Mouse (Mus musculus): ENCODE results near the gene Azgp1. TPM values are rescaled to one million over a fixed set of nuclear protein-coding genes. Genes with fewer than 3 reads are reported as not detected.

The Azgp1 gene
- not detected for polyA plus RNA-seq (2012; fragmentation: generic; extraction: Trizol)

DNA sequence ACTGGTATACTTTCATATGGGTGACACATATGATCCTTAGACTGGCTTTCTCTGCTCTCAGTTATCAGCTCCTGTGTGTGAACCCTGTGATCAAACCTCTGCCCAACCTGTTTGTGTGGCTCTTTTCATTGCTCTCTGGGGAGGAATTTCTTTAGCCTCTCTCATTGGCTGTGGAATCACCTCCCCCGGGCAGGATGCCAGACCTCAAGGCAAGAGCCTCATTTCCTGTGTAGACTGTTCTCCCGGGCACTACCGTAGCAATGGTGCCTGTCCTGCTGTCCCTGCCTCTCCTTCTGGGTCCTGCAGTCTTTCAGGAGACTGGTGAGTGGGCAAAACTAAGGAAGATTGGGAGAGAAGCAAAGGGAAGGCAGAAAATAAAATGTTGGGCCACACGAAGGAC, at the start of gene Azgp1:
Azgp1 (plus strand) TSS at position 221 of the 400 bp plus-strand sequence.

DNA sequence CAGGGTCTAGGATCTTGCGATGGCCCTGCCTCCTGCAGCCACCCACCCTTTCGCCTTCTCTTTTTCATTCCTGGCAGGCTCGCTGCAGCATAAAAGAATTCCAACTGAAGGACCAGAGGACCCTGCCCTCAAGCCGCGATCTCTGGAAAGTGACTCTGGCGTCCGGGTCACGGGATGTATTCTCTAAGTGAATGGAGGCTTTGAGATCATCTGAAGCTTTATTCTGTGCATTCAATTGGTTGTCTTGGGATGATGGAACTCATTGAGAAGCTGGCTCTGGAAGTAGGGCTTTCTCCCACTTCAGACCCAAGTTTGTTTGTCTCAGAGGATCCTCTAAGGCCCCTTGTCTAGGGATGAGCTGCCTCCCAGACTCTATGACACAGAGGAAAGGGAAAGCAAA, 18.4 kb upstream of the Azgp1 start, which contains the start of gene Gjc3:
Gjc3 (minus strand) TSS at position 154 of the 400 bp plus-strand sequence.

DNA sequence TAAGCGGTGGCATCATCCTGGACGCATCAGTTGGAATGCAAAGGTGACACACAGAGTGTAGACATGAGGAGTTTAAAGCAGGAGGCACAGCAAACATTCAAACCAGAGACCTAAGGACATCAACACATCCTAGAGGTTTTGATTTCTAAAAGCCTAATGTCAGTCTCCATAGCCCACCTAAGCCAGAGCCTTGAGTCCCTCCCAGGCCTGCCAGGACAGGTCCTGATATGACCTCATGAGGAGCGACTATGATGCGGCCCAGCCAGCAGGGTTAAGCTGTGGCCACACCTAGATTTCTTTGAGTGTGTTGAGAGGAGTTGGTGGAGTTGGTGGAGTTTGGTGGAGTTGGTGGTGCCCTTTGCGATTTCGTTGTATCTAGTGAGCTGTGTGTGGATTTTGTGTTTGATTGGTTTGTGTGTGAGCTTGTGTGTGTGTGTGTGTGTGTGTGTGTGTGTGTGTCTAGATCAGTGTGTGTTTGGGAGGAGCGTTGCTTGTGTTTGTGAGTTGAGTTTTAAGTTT, 39.7 kb downstream of the Azgp1 start, which contains the start of the genes Smok3a and Smok3b:
Smok3a (plus strand) TSS at position 301 of the 519 bp plus-strand sequence.
Smok3b (plus strand) TSS at position 469 of the 519 bp plus-strand sequence.

Other genes starting within 250 kb of the Azgp1 start
- gene Nyap1, start 239.9 kb upstream of the Azgp1 start, polyA plus RNA-seq (2012; fragmentation: generic; extraction: Trizol): 1 to 10 TPM; 1.7 to 6.6 TPM
- 10 to 100 TPM; 42.1 to 98.9 TPM for gene Tsc22d4, start 235.8 kb upstream of the Azgp1 start, polyA plus RNA-seq (2012; fragmentation: generic; extraction: Trizol)
- gene Ppp1r35, start 202.7 kb upstream of the Azgp1 start, polyA plus RNA-seq (2012; fragmentation: generic; extraction: Trizol): 10 to 100 TPM; 32.9 to 38.5 TPM
- 10 to 100 TPM; 34.7 to 57.8 TPM for gene Mepce, start 193.9 kb upstream of the Azgp1 start, polyA plus RNA-seq (2012; fragmentation: generic; extraction: Trizol)
- gene Zcwpw1, start 193.7 kb upstream of the Azgp1 start, polyA plus RNA-seq (2012; fragmentation: generic; extraction: Trizol): 1 to 10 TPM in 1 of 2 experiments, under 1 TPM in 1; 0.36 to 7.1 TPM
- gene Pilra, start 145.2 kb upstream of the Azgp1 start, polyA plus RNA-seq (2012; fragmentation: generic; extraction: Trizol): not detected
- gene Pilrb1, start 123.4 kb upstream of the Azgp1 start, polyA plus RNA-seq (2012; fragmentation: generic; extraction: Trizol): under 1 TPM in 1 of 2 experiments, not detected in 1; 0.15 TPM
- gene Pilrb2, start 109.7 kb upstream of the Azgp1 start, polyA plus RNA-seq (2012; fragmentation: generic; extraction: Trizol): under 1 TPM in 1 of 2 experiments, not detected in 1; 0.04 TPM
- gene Cyp3a13, start 59.9 kb upstream of the Azgp1 start, polyA plus RNA-seq (2012; fragmentation: generic; extraction: Trizol): not detected
- under 1 TPM in 1 of 2 experiments, not detected in 1; 0.01 TPM for gene Gjc3, start 18.4 kb upstream of the Azgp1 start, polyA plus RNA-seq (2012; fragmentation: generic; extraction: Trizol)
- not detected for gene Smok3a, start 39.7 kb downstream of the Azgp1 start, polyA plus RNA-seq (2012; fragmentation: generic; extraction: Trizol)
- not detected for gene Smok3b, start 39.9 kb downstream of the Azgp1 start, polyA plus RNA-seq (2012; fragmentation: generic; extraction: Trizol)
- gene Smok3c, start 71.7 kb downstream of the Azgp1 start, polyA plus RNA-seq (2012; fragmentation: generic; extraction: Trizol): not detected
- gene Zkscan1, start 103.6 kb downstream of the Azgp1 start, polyA plus RNA-seq (2012; fragmentation: generic; extraction: Trizol): 1 to 10 TPM in 1 of 2 experiments, under 1 TPM in 1; 0.23 to 4.5 TPM
- 10 to 100 TPM in 1 of 2 experiments, 1 to 10 TPM in 1; 1.8 to 19.0 TPM for gene Zscan21, start 135.4 kb downstream of the Azgp1 start, polyA plus RNA-seq (2012; fragmentation: generic; extraction: Trizol)
- 1 to 10 TPM in 1 of 2 experiments, under 1 TPM in 1; 0.56 to 3.5 TPM for gene Zfp113, start 174.2 kb downstream of the Azgp1 start, polyA plus RNA-seq (2012; fragmentation: generic; extraction: Trizol)
- gene Cops6, start 179.6 kb downstream of the Azgp1 start, polyA plus RNA-seq (2012; fragmentation: generic; extraction: Trizol): 100 to 1,000 TPM; 170 to 230 TPM
- gene Ap4m1, start 190.5 kb downstream of the Azgp1 start, polyA plus RNA-seq (2012; fragmentation: generic; extraction: Trizol): 10 to 100 TPM in 1 of 2 experiments, 1 to 10 TPM in 1; 6.1 to 21.4 TPM
- 100 to 1,000 TPM in 1 of 2 experiments, 10 to 100 TPM in 1; 61.2 to 191 TPM for gene Mcm7, start 190.9 kb downstream of the Azgp1 start, polyA plus RNA-seq (2012; fragmentation: generic; extraction: Trizol)
- gene Taf6, start 205.9 kb downstream of the Azgp1 start, polyA plus RNA-seq (2012; fragmentation: generic; extraction: Trizol): 10 to 100 TPM; 25.1 to 32.8 TPM
- gene Cnpy4, start 206.0 kb downstream of the Azgp1 start, polyA plus RNA-seq (2012; fragmentation: generic; extraction: Trizol): 10 to 100 TPM in 1 of 2 experiments, 1 to 10 TPM in 1; 3.2 to 41.2 TPM
- gene Mblac1, start 212.8 kb downstream of the Azgp1 start, polyA plus RNA-seq (2012; fragmentation: generic; extraction: Trizol): 1 to 10 TPM in 1 of 2 experiments, under 1 TPM in 1; 0.83 to 3.0 TPM
- gene Nxpe5, start 244.4 kb downstream of the Azgp1 start, polyA plus RNA-seq (2012; fragmentation: generic; extraction: Trizol): not detected

Data from C3H10T1/2 (cell line).